Mouse (Mus musculus): ENCODE data around the gene Slmap. TPM values are rescaled to one million over a fixed set of nuclear protein-coding genes. Genes with fewer than 3 reads are reported as not detected.

The Slmap gene
- polyA plus RNA-seq, 1 experiment from 2014 or later, result 31.4 TPM

- peak; percentile 33 for DNase-seq
- H3K9me3 ChIP-seq (ENCODE audit: low read depth, low read length), result no peaks in the 10 kb centered on the region
- H3K27me3 ChIP-seq (ENCODE audit: insufficient read depth, low read length), result no peaks in the 10 kb centered on the region
- TF ChIP-seq CTCF (IDR thresholded peaks at IDR 0.05; ENCODE audit: low read depth), result no peak
- H3K4me3 ChIP-seq (ENCODE audit: low read depth, low read length), result no peak overlapping the region
- peak overlapping the region; percentile 27; the same call in 1 of the 2 replicates for H3K4me2 ChIP-seq
- 0 out of 2 replicates have a peak overlapping the region, but pooled peaks have one; percentile 18 for H3K27ac ChIP-seq (ENCODE audit: low read depth)
- H3K4me1 ChIP-seq (ENCODE audit: insufficient read depth), result peaks cover 5% of the 10 kb centered on the region; the same call in 1 of the 2 replicates
- no peaks in the 10 kb centered on the region for H3K36me3 ChIP-seq (ENCODE audit: insufficient read depth)
- H3K9ac ChIP-seq, result no peak overlapping the region
- ATAC-seq (ENCODE audit: insufficient read depth), result no peak
- WGBS, result 35% methylated on average over 16 of the region's 16 CpGs
These were observed 84.5 kb downstream of the Slmap start for GRCm38 (mm10) chr14:26450036-26450800.

GRCm38 (mm10) chr14:26448581-26448980 is 86.2 kb downstream of the Slmap start:
- Histone ChIP-seq H3K27ac (ENCODE audit: low read depth) (no peak overlapping the region), H3K27me3 (ENCODE audit: insufficient read depth, low read length) (no peaks in the 10 kb centered on the region), H3K9ac (no peak overlapping the region), H3K9me3 (ENCODE audit: low read depth, low read length) (no peaks in the 10 kb centered on the region), H3K36me3 (ENCODE audit: insufficient read depth) (peaks cover 4% of the 10 kb centered on the region; the same call in 1 of the 2 replicates), H3K4me3 (ENCODE audit: low read depth, low read length) (no peak overlapping the region), H3K4me1 (ENCODE audit: insufficient read depth) (peaks cover 5% of the 10 kb centered on the region; the same call in 1 of the 2 replicates), H3K4me2 (no peak overlapping the region)
- WGBS, result 70% methylated on average over 4 of the region's 4 CpGs
- no peak for TF ChIP-seq CTCF (IDR thresholded peaks at IDR 0.05; ENCODE audit: low read depth)
- ATAC-seq (ENCODE audit: insufficient read depth) (no peak), DNase-seq (no peak)

DNA sequence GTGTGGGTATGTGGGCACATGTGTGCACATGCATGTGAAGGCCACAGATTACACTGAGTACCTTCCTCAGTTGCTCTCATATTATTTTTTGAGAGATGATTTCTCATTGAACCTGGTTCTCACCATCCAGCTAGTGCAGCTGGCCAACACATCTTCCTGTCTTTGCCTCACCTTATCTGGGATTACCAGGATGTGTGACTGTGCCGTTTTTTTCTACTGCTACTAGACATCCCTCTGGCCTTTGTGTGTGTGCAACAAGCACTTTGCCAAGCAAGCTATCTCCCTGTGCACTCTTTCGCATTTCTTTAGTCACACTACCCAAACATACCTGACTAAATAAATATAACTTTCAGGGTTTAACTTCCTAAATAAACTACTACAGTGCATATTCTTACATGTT is 87.5 kb downstream of the Slmap start:
- ATAC-seq (ENCODE audit: insufficient read depth), result no peak
- 64% methylated on average over 2 of the region's 2 CpGs for WGBS
- Histone ChIP-seq H3K27ac (ENCODE audit: low read depth) (no peak overlapping the region), H3K4me3 (ENCODE audit: low read depth, low read length) (no peak overlapping the region), H3K27me3 (ENCODE audit: insufficient read depth, low read length) (no peaks in the 10 kb centered on the region), H3K4me1 (ENCODE audit: insufficient read depth) (peaks cover 5% of the 10 kb centered on the region; the same call in 1 of the 2 replicates), H3K9ac (no peak overlapping the region), H3K4me2 (no peak overlapping the region), H3K9me3 (ENCODE audit: low read depth, low read length) (no peaks in the 10 kb centered on the region), H3K36me3 (ENCODE audit: insufficient read depth) (peaks cover 4% of the 10 kb centered on the region; the same call in 1 of the 2 replicates)
- no peak for DNase-seq
- no peak for TF ChIP-seq CTCF (IDR thresholded peaks at IDR 0.05; ENCODE audit: low read depth)

- ATAC-seq (ENCODE audit: insufficient read depth) (no peak), DNase-seq (no peak)
- Histone ChIP-seq H3K4me1 (ENCODE audit: insufficient read depth) (peaks cover 5% of the 10 kb centered on the region; the same call in 1 of the 2 replicates), H3K27ac (ENCODE audit: low read depth) (no peak overlapping the region), H3K9me3 (ENCODE audit: low read depth, low read length) (no peaks in the 10 kb centered on the region), H3K27me3 (ENCODE audit: insufficient read depth, low read length) (no peaks in the 10 kb centered on the region), H3K4me3 (ENCODE audit: low read depth, low read length) (no peak overlapping the region), H3K4me2 (no peak overlapping the region), H3K36me3 (ENCODE audit: insufficient read depth) (peaks cover 4% of the 10 kb centered on the region; the same call in 1 of the 2 replicates), H3K9ac (no peak overlapping the region)
- WGBS, result 44% methylated on average over 3 of the region's 3 CpGs
- no peak for TF ChIP-seq CTCF (IDR thresholded peaks at IDR 0.05; ENCODE audit: low read depth)
These were observed 88.2 kb downstream of the Slmap start for GRCm38 (mm10) chr14:26446538-26446937.

GRCm38 (mm10) chr14:26442534-26442933 is 92.2 kb downstream of the Slmap start:
- Histone ChIP-seq H3K4me1 (ENCODE audit: insufficient read depth) (no peaks in the 10 kb centered on the region), H3K27ac (ENCODE audit: low read depth) (peak overlapping the region; percentile 42; the same call in 1 of the 2 replicates), H3K4me2 (no peak overlapping the region), H3K9me3 (ENCODE audit: low read depth, low read length) (no peaks in the 10 kb centered on the region), H3K4me3 (ENCODE audit: low read depth, low read length) (no peak overlapping the region), H3K36me3 (ENCODE audit: insufficient read depth) (peaks cover 16% of the 10 kb centered on the region; the same call in 1 of the 2 replicates), H3K9ac (no peak overlapping the region), H3K27me3 (ENCODE audit: insufficient read depth, low read length) (no peaks in the 10 kb centered on the region)
- no peak for TF ChIP-seq CTCF (IDR thresholded peaks at IDR 0.05; ENCODE audit: low read depth)
- ATAC-seq (ENCODE audit: insufficient read depth) (no peak), DNase-seq (no peak)
- 75% methylated on average over 6 of the region's 6 CpGs for WGBS

DNA sequence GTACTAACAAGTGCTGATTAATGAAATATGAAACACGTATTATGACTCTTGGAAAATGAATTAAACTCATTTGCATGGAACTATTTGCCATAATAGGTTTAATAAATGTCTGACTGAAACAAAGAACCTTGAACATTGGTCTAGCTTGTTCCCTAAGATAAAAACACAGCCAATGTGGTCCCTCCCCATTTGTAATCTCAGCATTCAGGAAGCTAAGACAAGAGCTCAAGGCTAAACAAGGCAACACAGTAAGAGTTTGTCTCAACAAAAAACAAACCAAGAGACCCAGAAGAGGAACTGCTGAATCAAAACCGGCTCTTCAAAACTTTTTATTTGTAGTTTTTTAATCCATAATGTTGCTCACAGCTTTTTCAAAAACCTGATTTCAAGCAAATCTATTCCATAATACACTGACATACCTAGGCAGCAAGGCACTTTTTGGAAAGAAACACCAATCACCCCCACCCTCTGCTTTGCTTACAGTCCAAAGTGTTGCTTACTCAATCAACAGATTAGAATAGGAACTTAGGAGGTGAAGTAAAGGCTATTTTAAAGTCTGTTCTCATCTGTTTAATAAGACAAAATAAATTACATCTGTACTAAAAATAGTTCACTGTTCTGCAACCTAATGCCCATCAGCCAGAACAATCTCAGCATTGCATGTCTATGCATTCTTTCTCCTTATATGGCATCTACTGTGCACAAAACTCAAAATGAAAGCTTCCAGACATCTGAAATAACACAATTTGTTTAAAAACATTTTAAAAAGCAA is 93.5 kb downstream of the Slmap start:
- Histone ChIP-seq H3K4me1 (ENCODE audit: insufficient read depth) (no peaks in the 10 kb centered on the region), H3K27ac (ENCODE audit: low read depth) (peak overlapping the region; percentile 78), H3K4me3 (ENCODE audit: low read depth, low read length) (no peak overlapping the region), H3K4me2 (no peak overlapping the region), H3K27me3 (ENCODE audit: insufficient read depth, low read length) (no peaks in the 10 kb centered on the region), H3K9me3 (ENCODE audit: low read depth, low read length) (no peaks in the 10 kb centered on the region), H3K36me3 (ENCODE audit: insufficient read depth) (peaks cover 26% of the 10 kb centered on the region; the same call in 1 of the 2 replicates), H3K9ac (no peak overlapping the region)
- no peak for TF ChIP-seq CTCF (IDR thresholded peaks at IDR 0.05; ENCODE audit: low read depth)
- ATAC-seq (ENCODE audit: insufficient read depth) (peak; percentile 49), DNase-seq (peak; percentile 65)
- 77% methylated on average over 2 of the region's 2 CpGs for WGBS

GRCm38 (mm10) chr14:26439996-26440395 is 94.7 kb downstream of the Slmap start:
- H3K4me3 ChIP-seq (ENCODE audit: low read depth, low read length), result no peak overlapping the region
- DNase-seq (no peak), ATAC-seq (ENCODE audit: insufficient read depth) (no peak)
- no peak overlapping the region for H3K9ac ChIP-seq
- peaks cover 33% of the 10 kb centered on the region; the same call in 1 of the 2 replicates for H3K36me3 ChIP-seq (ENCODE audit: insufficient read depth)
- no peaks in the 10 kb centered on the region for H3K9me3 ChIP-seq (ENCODE audit: low read depth, low read length)
- H3K4me2 ChIP-seq, result no peak overlapping the region
- no peaks in the 10 kb centered on the region for H3K27me3 ChIP-seq (ENCODE audit: insufficient read depth, low read length)
- no peaks in the 10 kb centered on the region for H3K4me1 ChIP-seq (ENCODE audit: insufficient read depth)
- no peak for TF ChIP-seq CTCF (IDR thresholded peaks at IDR 0.05; ENCODE audit: low read depth)
- no peak overlapping the region for H3K27ac ChIP-seq (ENCODE audit: low read depth)
